Mouse (Mus musculus) neutrophil, adult 5-6 weeks (primary cell): Measurements from ENCODE around the gene Matk. TPM values are rescaled to one million over a fixed set of nuclear protein-coding genes. Genes with fewer than 3 reads are reported as not detected.

Experiments used
- ATAC-seq: fragments of 151-379, 151-347 bp; 2 replicates; pipeline ENCODE4 v1.8.0; 2017; ENCODE audit warnings: mild to moderate bottlenecking, moderate TSS enrichment; ENCODE audit not compliant: insufficient number of reproducible peaks, poor library complexity, low FRiP score, severe bottlenecking; ENCODE audit errors: extremely low read depth
- total RNA-seq: library from RNA; stranded (forward); fragments of 200-1000 nt; gene quantifications from 2 replicates; pipeline ENCODE4 v1.2.3, GENCODE M21; 2017

Gene Matk
- total RNA-seq, 1 experiment from 2014 or later = 12.3 TPM

DNA sequence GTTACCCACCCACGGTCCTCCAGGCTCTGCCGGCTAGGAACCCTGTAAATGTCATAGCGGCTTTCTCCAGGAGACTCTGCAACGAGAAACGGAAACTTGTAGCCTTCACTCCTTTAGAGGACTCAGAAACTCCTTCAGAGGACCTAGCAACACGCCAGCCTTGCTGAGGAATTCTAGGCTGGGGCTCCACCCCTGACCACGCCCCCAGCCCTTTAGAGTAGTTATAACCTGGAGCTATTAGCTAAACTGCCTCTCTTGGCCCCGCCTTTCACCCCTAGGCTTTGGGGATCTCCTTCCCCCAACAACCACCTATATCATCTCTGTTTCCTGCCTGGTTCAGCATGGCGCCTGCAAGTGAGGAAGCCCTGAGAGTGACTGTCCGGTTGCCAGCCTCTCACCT lies 26.8 kb downstream of the Matk start:
- no peak for ATAC-seq

DNA sequence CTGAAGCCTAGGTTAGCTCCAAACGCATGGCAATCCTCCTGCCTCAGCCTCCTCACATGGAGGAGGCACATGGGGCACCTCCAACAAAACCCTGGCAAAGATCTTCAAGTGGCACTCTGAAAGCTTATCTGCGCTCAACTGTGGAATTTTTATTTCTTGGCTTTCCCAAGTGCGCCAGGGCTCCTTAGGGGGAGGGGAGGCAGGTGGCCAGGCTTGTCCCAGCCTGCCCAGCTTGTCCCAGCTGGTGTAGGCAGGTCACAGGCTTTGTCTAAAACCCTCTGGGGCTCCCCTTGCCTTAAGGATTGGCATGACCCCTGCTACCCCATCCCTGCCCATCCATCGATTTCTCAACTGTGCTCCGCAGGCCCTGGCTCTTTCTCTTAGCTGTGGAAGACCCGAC lies 31.5 kb downstream of the Matk start:
- ATAC-seq = no peak

DNA sequence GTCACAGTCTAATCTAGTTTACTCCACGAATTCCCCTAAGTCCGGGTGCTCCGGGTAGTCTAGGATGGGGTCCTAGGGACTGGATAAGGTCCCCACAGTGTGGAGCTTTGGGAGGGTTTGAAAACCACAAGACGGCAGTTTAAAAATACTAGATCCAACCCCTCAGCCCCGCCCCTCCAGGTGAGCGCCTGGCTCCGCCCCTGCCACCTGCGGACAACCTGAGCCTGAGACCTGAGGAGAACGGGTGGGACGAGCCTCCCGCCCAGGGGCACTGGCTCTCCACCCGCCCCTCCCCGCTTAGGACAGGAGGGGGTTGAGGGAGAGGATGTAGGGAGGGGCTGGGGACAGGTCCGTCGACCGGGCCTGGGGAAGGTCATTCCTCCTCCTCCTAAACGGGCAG lies 32.0 kb downstream of the Matk start:
- ATAC-seq = no peak

DNA sequence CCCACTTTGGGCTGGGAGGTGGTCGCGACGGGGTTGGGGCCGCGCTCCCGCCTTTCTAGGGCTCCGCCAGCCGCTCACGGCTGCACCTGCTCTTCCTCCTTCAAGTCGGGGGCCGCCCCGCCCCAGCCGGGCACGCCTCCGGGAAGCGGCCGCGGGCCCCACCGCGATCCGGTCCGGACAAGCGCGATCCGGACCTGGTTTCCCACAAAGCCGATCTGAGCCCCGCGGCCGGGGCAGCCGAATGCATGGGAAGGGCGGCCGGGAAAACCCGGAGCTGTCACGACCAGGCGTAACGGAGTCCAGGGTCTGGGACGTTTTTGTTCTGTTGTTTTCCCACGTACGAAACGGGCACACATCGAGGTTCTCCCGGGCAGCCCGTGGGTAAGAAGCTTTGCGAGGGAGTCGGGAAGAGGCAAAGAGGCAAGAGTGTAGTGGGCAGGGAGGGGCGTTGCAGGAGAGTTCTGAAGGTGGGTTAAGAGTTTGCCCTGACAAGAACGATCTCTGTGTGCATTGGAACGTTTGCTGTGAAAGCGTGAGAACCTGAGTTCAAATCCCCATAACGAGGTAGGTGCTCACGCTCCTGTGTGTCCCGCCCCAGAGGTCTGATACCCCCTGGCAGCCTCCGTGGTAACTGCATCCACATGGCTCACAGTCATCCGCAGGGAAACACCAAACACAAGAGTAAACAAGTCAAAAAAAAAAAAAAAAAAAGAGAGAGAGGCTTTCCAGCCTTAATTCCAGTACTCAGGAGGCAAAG lies 33.1 kb downstream of the Matk start:
- peak; percentile 72 for ATAC-seq

DNA sequence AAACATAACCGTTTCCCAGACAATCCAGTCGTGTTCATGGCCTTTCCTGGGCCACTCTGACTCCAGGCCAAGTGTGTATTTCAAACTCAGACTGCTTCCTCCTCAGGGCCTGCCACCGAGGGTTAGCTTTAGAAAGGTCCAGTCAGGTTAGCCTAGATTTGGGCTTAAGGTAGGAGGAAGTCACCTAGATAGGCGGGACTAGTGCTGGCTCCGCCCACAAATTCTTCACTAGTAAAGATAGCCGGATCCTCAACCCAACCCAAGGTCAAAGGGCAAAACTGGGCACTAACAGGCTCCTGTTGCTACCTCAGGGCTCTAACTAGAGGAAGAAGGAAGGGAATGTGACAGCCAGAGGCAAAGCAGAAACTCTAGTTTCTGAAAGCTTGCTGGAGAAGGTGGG lies 33.9 kb downstream of the Matk start:
- ATAC-seq = no peak

DNA sequence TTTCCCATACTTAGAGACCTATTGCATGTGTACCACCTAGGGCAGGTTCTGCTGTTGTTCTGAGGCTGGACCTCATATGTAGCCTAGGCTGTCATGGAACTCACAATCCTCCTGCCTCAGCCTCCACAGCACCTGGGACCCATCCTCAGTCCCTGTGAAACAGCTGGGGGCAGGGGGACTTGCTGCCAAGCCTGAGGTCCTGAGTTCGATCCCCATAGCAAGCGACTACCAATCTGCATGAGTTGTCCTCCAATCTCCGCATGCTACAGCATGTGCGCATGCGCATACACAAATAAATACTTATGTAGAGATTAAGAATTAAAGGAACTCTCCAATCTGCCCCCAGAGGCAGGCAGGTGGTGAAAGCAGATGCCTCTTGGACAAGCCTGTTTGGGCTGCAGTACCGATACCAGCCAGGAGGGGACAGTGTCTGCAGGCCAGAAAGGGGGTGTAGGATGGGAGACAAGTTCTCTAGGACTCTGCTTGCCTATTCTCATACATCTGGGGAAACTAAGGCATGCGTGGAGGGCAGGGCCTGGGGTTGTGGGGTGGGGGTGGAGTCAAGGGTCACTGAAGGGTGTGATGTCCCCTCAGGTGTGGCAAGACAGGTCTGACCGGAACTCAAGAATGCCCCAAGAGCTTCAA lies 34.9 kb downstream of the Matk start:
- no peak for ATAC-seq

DNA sequence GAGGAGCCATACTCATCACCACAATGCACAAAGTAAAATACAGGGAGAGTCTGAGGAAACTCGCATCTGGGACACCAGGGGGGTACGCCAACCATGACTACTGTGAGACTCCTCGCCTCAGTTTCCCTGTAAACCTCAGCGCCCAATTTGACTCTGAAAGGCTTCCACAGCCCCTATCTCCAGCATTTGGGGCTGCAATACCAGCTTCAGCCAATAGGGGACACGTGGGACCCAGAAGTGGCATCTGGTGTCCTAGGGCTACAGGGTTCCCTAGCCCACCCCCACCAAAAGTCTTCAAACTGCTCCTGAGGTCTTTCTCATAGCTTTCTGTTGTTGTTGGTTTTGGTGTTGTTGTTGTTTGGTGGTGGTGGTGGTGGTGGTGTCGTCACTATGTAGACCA lies 35.9 kb downstream of the Matk start:
- no peak for ATAC-seq

DNA sequence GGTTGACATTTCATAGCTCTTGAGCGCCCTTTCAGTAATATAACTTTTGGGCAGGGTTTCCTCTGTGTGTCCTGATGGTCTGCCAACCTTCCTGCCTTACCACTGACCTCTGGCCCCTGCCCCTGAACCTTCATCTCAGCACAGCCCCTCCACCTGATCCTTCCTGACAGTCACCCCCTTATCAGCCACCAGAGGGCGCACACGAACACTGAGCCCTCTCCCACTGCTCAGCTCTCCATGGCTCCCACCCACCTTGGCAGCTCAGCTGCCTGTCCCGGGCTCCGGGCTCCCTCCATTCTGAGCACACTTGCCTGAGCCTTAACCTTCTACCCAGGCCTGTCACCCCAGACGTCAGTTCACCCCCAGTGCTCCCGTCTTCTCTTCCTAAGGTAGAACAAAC lies 36.5 kb downstream of the Matk start:
- ATAC-seq = peak; percentile 13; the same call in 1 of the 2 replicates

DNA sequence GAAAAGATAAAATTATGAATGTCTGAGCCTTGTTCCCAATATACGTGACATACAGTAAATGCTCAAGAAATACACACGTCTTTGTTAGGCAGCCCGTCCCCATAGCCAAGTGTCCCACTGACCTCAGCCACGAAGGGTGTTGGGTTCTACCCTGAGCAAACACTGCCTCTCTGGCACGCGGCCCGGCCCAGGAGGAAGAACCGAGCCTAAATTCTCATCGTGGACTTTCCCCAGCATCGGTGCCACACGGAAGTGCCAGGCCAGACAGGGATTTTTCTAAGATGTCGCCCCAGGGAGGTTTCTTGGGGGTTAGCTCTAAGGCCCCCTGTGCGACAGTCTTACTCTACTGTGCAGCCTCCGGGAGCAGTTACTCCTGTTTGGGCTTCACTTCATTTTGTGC lies 37.1 kb downstream of the Matk start:
- ATAC-seq = no peak

DNA sequence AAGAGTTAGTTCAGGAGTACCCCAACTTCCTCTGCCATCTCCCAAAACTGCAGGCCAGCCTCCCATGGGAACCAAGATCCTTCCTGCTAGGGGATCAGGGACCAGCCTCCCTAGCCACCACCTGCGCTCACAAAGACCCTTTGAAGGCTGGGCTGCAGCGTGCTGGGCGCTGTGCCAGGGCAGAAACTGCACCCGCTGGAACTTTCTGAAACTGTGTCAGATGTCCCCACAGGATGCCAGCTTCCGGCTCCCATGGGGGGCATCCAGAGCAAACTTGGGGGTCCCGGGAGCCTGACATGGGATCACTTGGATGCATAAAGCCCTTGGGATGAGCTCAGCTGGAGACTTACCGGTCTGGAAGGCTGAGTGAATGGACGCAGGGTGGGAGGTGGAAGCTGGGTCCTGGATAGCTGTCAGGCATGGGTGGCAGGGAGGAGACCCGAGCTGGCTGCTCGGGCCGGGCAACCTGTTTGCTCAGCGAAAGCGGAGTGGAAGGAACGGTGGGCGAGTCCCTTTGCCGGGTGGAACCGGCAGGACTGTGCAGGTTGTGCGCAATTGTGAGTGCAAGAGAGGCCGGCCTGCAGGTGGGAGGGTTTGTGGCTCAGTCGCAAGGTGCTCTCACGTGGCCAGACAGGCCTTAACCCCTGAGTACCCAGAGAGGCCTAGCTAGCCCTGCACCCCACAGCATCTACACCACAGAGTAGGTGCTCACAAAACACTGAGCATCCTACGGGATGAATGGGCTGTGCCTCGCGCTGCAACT lies 38.1 kb downstream of the Matk start:
- no peak for ATAC-seq

DNA sequence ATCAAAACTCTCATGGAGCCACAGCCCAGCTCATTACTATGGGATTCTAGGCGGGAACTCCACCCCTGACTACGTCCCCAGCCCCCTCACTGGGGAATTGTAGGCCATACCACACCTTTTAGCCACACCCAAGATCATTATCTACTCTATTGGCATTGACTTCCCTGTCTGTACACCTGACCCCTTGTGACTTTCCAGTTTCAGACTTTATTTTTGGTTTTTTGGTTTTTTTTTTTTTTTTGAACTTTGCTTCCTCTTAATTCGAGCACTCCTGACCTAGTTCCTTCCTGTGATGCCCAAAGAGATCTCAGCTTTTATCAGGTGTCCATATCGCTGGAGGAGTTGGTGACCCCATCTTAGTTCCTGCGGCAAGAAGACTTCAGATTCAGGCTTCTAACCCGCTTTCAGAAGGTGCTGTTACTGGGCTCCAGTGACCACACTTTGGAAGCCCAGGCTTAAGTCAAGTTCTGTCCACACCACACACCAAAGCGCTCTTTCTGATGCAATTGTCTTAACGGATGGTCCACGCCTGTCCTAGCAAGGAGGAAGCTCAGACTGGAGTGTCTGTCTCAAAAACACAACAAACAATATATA lies 38.9 kb downstream of the Matk start, which contains the start of gene Tjp3:
Gene Tjp3, minus strand, starts transcription at position 71 of the 594 bp plus-strand sequence.
- ATAC-seq = no peak

DNA sequence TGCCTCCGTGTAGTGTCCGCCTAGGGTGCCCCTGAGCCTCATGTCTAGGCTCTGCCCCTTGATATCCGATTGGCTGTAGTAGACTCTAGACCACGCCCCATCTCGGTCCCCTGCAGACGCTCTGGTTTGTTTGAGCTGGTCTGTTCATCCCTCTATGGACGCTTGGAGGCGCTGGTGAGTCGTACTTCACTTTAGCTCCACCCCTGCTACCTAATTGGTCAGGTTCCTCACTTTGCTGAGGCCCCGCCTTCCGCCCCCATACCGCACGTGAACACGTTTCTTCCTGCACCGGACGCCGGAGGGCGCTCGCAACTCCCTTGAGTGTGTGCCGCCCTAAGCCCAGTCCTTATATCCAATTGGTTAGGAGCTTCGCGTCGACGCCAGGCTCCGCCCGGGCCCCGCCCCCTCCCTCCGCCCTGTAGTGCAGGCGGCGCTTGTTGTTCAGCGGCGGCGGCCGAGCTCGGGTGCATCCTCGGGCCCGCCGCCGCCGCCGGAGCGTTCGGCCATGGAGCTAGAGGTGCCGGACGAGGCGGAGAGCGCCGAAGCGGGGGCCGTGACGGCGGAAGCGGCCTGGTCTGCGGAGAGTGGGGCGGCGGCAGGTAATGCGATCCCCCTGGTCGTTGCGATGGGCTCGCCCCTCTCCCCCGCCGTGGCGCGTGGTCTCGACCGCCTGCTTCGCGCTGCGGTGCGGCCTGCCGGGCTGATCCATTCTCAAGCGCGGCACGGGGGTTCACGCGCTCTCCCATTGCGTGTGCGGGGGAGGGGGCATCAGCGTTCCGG lies 40.0 kb downstream of the Matk start, which contains the start of gene Pip5k1c:
Gene Pip5k1c, plus strand, starts transcription at position 410 of the 780 bp plus-strand sequence.
- ATAC-seq = peak; percentile 82

DNA sequence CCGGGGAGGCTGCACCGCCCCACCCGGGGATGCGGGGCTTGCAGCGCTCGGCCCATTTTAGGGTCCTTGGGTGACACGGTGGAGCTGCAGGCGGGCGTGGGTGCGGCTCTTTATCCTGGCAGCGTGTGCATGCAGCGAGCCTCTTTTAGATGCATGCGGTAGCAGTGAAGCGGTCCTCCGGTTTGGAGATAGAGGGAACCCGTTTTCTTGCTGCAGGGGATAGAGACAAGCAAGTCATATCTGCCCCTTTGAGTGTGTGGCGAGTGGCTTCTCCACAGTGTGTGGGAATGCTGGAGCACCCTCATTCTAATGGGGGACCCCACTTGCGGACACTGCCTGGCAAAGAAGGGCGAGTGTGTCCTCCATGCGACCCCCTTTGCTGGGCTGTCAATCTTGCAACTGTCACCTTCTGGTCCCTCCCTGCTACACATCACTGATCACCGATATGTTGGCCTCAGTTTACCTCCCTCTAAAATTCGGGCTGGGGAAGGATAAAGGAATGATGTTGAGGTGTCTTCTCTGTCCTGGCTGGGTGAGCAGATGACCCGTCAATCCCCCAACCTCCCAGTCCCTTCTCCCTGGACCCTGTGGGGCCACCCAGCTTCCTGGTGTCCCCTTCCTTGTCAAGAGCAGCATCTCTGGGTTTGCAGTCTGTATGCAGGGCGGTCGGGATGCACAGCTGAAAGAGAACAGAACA lies 40.7 kb downstream of the Matk start:
- ATAC-seq = no peak

DNA sequence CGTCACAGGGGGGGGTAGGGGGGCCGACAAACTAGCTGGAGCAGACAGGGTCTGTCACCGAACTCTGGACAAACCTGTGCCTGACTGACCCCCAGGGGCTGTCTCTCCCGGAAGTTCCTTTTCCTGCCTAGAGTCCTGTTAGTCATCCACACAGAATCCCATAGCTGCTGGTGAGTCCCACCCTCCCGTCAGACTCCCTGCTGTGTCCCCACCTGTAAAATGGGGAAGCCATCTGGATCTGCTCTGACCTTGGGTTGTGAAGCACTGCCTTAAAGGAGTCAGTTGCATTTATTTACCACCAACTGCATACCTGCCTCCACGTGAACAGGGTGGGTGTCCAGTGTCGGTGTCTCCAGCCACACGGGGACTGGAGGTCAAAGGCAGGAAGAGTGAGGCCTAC lies 41.7 kb downstream of the Matk start:
- no peak for ATAC-seq

DNA sequence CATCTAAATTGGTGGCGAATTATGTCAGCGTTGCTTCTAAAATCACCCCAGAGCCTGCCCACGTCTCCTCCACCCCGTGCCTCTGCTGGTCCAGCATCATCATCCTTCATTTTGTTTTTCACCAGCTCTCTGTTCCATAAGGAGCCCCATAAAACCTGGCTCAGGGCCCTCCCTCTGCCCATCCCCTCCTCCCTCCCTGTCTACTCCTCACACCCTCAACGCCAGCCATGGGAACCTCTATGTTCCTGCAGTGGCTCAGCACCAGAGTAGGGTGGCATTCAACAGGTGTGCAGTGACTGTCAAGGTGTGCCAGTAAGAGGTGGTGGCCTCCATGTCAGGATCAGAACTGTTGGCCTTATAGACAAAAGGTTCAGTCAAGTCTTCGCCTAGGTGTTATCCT lies 42.5 kb downstream of the Matk start:
- ATAC-seq = no peak

DNA sequence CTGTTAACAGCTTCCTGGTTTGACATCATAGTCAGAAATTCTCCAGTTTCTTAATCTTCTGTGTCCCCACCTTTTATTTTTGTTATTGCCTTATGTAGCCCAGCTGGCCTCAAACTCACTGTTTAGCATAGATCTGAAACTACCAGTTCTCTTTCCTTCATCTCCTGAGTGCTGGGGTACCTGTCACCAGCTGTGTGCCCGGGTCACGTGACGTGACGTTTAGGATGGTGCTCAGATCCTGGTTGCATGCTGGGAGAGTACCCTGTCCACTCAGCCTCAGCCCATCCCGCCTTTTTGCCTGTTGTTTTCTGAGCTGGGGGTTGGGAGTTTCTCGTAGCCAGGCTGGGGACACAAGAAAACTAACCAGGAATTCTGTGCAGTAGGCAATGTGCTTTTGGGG lies 44.5 kb downstream of the Matk start:
- ATAC-seq = no peak

DNA sequence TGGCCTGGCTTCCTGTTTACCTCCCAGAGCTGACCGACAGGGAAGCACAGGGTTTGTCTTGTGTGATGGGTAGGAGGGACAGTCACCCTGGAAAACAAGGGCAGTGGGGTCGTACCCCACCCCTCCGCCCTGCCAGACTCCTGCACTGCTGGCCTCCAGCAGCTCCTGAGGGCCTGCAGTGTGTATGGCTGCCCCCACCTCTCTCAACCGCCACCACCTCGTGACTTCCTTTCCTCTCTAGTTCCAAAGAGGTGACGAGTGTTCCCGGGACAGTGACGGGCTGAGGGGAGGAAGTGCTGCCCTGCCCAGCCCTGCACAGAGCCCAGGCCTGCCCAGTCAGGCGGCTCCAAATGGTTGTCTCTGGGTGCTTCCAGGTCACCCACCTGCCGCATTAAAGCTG lies 45.1 kb downstream of the Matk start:
- peak; percentile 37 for ATAC-seq

DNA sequence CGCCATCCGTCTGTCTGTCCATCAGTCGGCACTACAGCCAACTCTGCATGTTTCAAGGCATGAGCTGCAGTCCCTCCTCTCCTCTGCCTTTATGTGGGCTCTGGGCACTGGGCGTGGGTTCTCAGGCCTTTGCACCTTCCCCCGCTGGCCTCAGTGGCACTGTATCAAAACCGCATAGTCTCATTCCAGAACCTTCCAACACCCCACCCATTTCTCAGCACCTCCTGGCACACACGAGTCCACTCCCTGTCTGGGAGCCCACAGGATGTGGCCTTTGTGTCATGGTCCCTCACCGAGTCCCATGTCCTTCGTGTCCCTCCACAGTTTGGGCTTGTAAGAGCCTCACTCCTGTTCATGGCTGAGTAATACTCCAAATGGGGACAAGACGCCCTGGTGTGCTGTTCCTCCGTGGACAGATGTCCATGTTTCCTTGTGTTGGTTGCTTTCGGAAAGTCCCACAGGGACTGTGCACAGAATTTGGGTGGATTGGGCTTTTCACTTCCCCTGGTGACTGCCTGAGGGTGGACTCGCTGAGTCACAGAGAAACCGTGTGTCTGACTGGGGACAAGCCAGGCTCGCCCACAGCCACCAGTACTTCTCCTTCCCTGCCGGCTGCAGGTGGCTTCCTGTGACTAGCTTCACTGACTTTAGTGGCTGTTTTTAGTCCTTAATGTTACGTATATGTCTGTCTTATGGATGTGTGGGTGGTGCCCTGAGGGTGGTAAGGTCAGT lies 45.8 kb downstream of the Matk start:
- ATAC-seq = peak; percentile 68
